Mouse (Mus musculus): ENCODE results near the gene Lrrc8c.

DNA sequence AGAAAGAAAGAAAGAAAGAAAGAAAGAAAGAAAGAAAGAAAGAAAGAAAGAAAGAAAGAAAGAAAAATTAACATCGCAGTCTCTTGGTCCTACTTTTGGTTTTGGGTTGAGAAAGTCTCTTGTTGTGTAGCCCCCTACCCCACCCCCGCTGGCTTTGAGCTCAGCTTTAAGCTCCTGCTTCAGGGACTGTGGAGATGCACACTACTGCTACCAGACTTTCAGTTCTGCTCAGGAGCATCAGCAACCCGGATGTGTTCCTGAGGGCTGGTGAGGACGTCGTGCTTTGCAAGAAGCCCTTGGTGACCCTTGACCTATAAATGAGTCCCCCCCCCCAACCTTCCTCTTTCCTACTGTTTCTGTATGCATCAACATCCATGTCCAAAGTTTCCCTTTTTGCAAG, 97.3 kb downstream of the Lrrc8c start:
- no peak for TF ChIP-seq USF1 (IDR thresholded peaks at IDR 0.05; ENCODE audit: low read depth, low read length)
- TF ChIP-seq ZMIZ1 (IDR thresholded peaks at IDR 0.05; ENCODE audit: low read depth, low read length): no peak
- TF ChIP-seq CHD2 (IDR thresholded peaks at IDR 0.05; ENCODE audit: low read length): no peak
- TF ChIP-seq POLR2A (IDR thresholded peaks at IDR 0.05; ENCODE audit: control insufficient read depth in 1 of 2, insufficient read depth in 1 of 2, low read depth in 1 of 2, low read length in 2 of 2, poor library complexity in 1 of 2): no peak
- no peak for TF ChIP-seq SMC3 (IDR thresholded peaks at IDR 0.05; ENCODE audit: low read depth, low read length)

Data from MEL (cell line).